Mouse (Mus musculus) testis, adult 10 weeks (tissue): ENCODE measurements around the gene Cul4a. TPM values are rescaled to one million over a fixed set of nuclear protein-coding genes. Genes with fewer than 3 reads are reported as not detected.

Source experiments
- polyA plus RNA-seq: library from polyadenylated mRNA; stranded (reverse); fragments of 350-450 nt; fragmentation: Illumina TruSeq; extraction: RNeasy Lipid Tissue Mini Kit (QIAGEN cat#74804); gene quantifications from one replicate; pipeline ENCODE4 v1.2.3, GENCODE M21; 2014; ENCODE audit warnings: low read depth, low replicate concordance

The Cul4a gene
- polyA plus RNA-seq, result 103 TPM

GRCm38 (mm10) chr8:13105087-13105881 lies at the start of gene Cul4a, which contains the start of gene Pcid2:
Gene Cul4a, plus strand, starts transcription at chr8:13105621.
Gene Pcid2, minus strand, starts transcription at chr8:13105459.

GRCm38 (mm10) chr8:13060441-13061150 lies 44.8 kb upstream of the Cul4a start, which contains the start of gene Proz:
Gene Proz, plus strand, starts transcription at chr8:13060914.

DNA sequence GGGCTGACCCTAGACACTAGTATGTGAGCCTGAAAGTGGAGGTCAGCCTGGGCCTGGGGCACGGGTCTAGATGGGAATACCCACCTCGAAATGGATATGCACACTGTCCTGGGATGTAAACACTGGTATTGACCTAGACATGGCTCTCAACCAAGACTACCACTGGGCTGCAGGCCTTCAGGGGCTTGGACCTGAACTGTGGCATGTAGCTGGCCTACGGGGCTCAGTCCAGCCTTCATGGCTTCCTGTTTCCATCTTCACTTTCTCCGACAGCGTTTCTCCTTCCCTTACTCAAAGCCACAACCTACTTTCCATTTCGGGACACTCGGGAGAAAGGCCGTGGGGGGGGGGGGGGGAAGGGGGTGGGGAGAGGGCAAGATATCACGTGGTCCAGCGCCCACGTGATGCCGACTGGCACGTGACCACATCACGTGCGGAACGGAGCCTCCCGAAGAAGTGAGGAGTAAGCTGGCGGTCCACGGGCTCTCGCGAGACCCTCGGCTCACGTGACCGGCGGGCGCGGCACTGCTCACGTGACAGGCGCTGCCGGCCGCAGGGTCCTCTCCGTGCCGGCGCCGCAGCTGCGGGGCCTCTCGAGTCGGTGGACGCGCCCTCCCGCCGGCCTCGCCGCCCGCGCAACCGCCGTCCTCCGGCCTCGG lies 53.4 kb downstream of the Cul4a start, which contains the start of gene Lamp1:
Gene Lamp1, plus strand, starts transcription at position 444 of the 659 bp plus-strand sequence.

Other genes starting within 250 kb of the Cul4a start
- gene Mcf2l, start 231.8 kb upstream of the Cul4a start, polyA plus RNA-seq, result 3.6 TPM
- gene F7, start 79.6 kb upstream of the Cul4a start, polyA plus RNA-seq, result 0.25 TPM
- 0.28 TPM for gene F10, start 68.3 kb upstream of the Cul4a start, polyA plus RNA-seq
- gene Proz, start 44.7 kb upstream of the Cul4a start, polyA plus RNA-seq, result not detected
- gene Pcid2, start 162 bp upstream of the Cul4a start, polyA plus RNA-seq, result 29.6 TPM
- gene Lamp1, start 53.5 kb downstream of the Cul4a start, polyA plus RNA-seq, result 382 TPM
- gene Grtp1, start 95.0 kb downstream of the Cul4a start, polyA plus RNA-seq, result 47.0 TPM
- not detected for gene Adprhl1, start 148.5 kb downstream of the Cul4a start, polyA plus RNA-seq
- gene Dcun1d2, start 182.5 kb downstream of the Cul4a start, polyA plus RNA-seq, result 3.7 TPM
- gene Tmco3, start 182.6 kb downstream of the Cul4a start, polyA plus RNA-seq, result 6.1 TPM
- gene Tfdp1, start 233.1 kb downstream of the Cul4a start, polyA plus RNA-seq, result 33.8 TPM